Mouse (Mus musculus): ENCODE measurements at regions not wholly inside any gene's neighbourhood (a gene's known extent, or its start where the extent isn't known, plus 50 kb on each side); places are given as distances from the start of the nearest gene placed in this dataset.

GRCm38 (mm10) chr1:92275388-92275787 is 79.9 kb upstream of the Hdac4 start:
- ATAC-seq = no peak
- Histone ChIP-seq H3K4me3 (ENCODE audit: low read depth, low read length) (no peak overlapping the region), H3K36me3 (ENCODE audit: insufficient read depth, low read length) (no peaks in the 10 kb centered on the region), H3K4me2 (replicated peaks; ENCODE audit: low read depth, low read length) (no peak overlapping the region), H3K4me1 (ENCODE audit: insufficient read depth, low read depth, low read length) (no peaks in the 10 kb centered on the region), H3K27me3 (replicated peaks; ENCODE audit: insufficient read depth, low read length) (no peaks in the 10 kb centered on the region), H3K9ac (replicated peaks; ENCODE audit: low read depth) (no peak overlapping the region), H3K27ac (ENCODE audit: low read length) (no peak overlapping the region), H3K9me3 (ENCODE audit: low read length) (no peaks in the 10 kb centered on the region)
- no peak for DNase-seq (ENCODE audit: low spot score)
- 65% methylated on average over 1 of the region's 1 CpGs for WGBS
- TF ChIP-seq EP300 (IDR thresholded peaks at IDR 0.05) = no peak
- TF ChIP-seq CTCF (IDR thresholded peaks at IDR 0.05) = no peak

- no peak for ATAC-seq
- 79% methylated on average over 2 of the region's 2 CpGs for WGBS
- no peak for TF ChIP-seq EP300 (IDR thresholded peaks at IDR 0.05)
- no peak for TF ChIP-seq CTCF (IDR thresholded peaks at IDR 0.05)
- H3K36me3 ChIP-seq (ENCODE audit: insufficient read depth, low read length) = no peaks in the 10 kb centered on the region
- no peak overlapping the region for H3K4me2 ChIP-seq (replicated peaks; ENCODE audit: low read depth, low read length)
- no peak overlapping the region for H3K4me3 ChIP-seq (ENCODE audit: low read depth, low read length)
- H3K27me3 ChIP-seq (replicated peaks; ENCODE audit: insufficient read depth, low read length) = no peaks in the 10 kb centered on the region
- H3K27ac ChIP-seq (ENCODE audit: low read length) = no peak overlapping the region
- no peaks in the 10 kb centered on the region for H3K4me1 ChIP-seq (ENCODE audit: insufficient read depth, low read depth, low read length)
- no peaks in the 10 kb centered on the region for H3K9me3 ChIP-seq (ENCODE audit: low read length)
- DNase-seq (ENCODE audit: low spot score) = no peak
- no peak overlapping the region for H3K9ac ChIP-seq (replicated peaks; ENCODE audit: low read depth)
These were observed 78.3 kb upstream of the Hdac4 start for GRCm38 (mm10) chr1:92273760-92274159.

- no peak for TF ChIP-seq CTCF (IDR thresholded peaks at IDR 0.05)
- TF ChIP-seq EP300 (IDR thresholded peaks at IDR 0.05) = no peak
- no peaks in the 10 kb centered on the region for H3K9me3 ChIP-seq (ENCODE audit: low read length)
- no peak overlapping the region for H3K27ac ChIP-seq (ENCODE audit: low read length)
- H3K4me1 ChIP-seq (ENCODE audit: insufficient read depth, low read depth, low read length) = no peaks in the 10 kb centered on the region
- H3K4me3 ChIP-seq (ENCODE audit: low read depth, low read length) = no peak overlapping the region
- H3K27me3 ChIP-seq (replicated peaks; ENCODE audit: insufficient read depth, low read length) = no peaks in the 10 kb centered on the region
- H3K4me2 ChIP-seq (replicated peaks; ENCODE audit: low read depth, low read length) = no peak overlapping the region
- WGBS = 40% methylated on average over 9 of the region's 9 CpGs
- no peaks in the 10 kb centered on the region for H3K36me3 ChIP-seq (ENCODE audit: insufficient read depth, low read length)
- ATAC-seq (no peak), DNase-seq (ENCODE audit: low spot score) (no peak)
- H3K9ac ChIP-seq (replicated peaks; ENCODE audit: low read depth) = no peak overlapping the region
These were observed 76.3 kb upstream of the Hdac4 start for GRCm38 (mm10) chr1:92271676-92272291.

- no peaks in the 10 kb centered on the region for H3K36me3 ChIP-seq (ENCODE audit: insufficient read depth, low read length)
- no peak overlapping the region for H3K9ac ChIP-seq (replicated peaks; ENCODE audit: low read depth)
- TF ChIP-seq EP300 (IDR thresholded peaks at IDR 0.05) (no peak), CTCF (IDR thresholded peaks at IDR 0.05) (no peak)
- WGBS = 36% methylated on average over 6 of the region's 6 CpGs
- ATAC-seq = no peak
- H3K27ac ChIP-seq (ENCODE audit: low read length) = no peak overlapping the region
- H3K4me3 ChIP-seq (ENCODE audit: low read depth, low read length) = no peak overlapping the region
- no peaks in the 10 kb centered on the region for H3K9me3 ChIP-seq (ENCODE audit: low read length)
- no peak overlapping the region for H3K4me2 ChIP-seq (replicated peaks; ENCODE audit: low read depth, low read length)
- no peaks in the 10 kb centered on the region for H3K27me3 ChIP-seq (replicated peaks; ENCODE audit: insufficient read depth, low read length)
- H3K4me1 ChIP-seq (ENCODE audit: insufficient read depth, low read depth, low read length) = no peaks in the 10 kb centered on the region
- DNase-seq (ENCODE audit: low spot score) = no peak
These were observed 75.1 kb upstream of the Hdac4 start for GRCm38 (mm10) chr1:92270486-92271058.

GRCm38 (mm10) chr1:92269464-92269863 is 74.0 kb upstream of the Hdac4 start:
- no peaks in the 10 kb centered on the region for H3K4me1 ChIP-seq (ENCODE audit: insufficient read depth, low read depth, low read length)
- H3K4me2 ChIP-seq (replicated peaks; ENCODE audit: low read depth, low read length) = no peak overlapping the region
- ATAC-seq (no peak), DNase-seq (ENCODE audit: low spot score) (no peak)
- H3K9me3 ChIP-seq (ENCODE audit: low read length) = no peaks in the 10 kb centered on the region
- no peaks in the 10 kb centered on the region for H3K27me3 ChIP-seq (replicated peaks; ENCODE audit: insufficient read depth, low read length)
- H3K4me3 ChIP-seq (ENCODE audit: low read depth, low read length) = no peak overlapping the region
- WGBS = 68% methylated on average over 10 of the region's 10 CpGs
- no peak for TF ChIP-seq CTCF (IDR thresholded peaks at IDR 0.05)
- no peaks in the 10 kb centered on the region for H3K36me3 ChIP-seq (ENCODE audit: insufficient read depth, low read length)
- no peak overlapping the region for H3K27ac ChIP-seq (ENCODE audit: low read length)
- no peak overlapping the region for H3K9ac ChIP-seq (replicated peaks; ENCODE audit: low read depth)

GRCm38 (mm10) chr1:92264941-92265340 is 69.4 kb upstream of the Hdac4 start:
- Histone ChIP-seq H3K4me1 (ENCODE audit: insufficient read depth, low read depth, low read length) (no peaks in the 10 kb centered on the region), H3K9ac (replicated peaks; ENCODE audit: low read depth) (no peak overlapping the region), H3K36me3 (ENCODE audit: insufficient read depth, low read length) (no peaks in the 10 kb centered on the region), H3K9me3 (ENCODE audit: low read length) (no peaks in the 10 kb centered on the region), H3K4me2 (replicated peaks; ENCODE audit: low read depth, low read length) (no peak overlapping the region), H3K27me3 (replicated peaks; ENCODE audit: insufficient read depth, low read length) (no peaks in the 10 kb centered on the region), H3K4me3 (ENCODE audit: low read depth, low read length) (no peak overlapping the region), H3K27ac (ENCODE audit: low read length) (no peak overlapping the region)
- WGBS = 70% methylated on average over 4 of the region's 4 CpGs
- TF ChIP-seq EP300 (IDR thresholded peaks at IDR 0.05) (no peak), CTCF (IDR thresholded peaks at IDR 0.05) (peak; percentile 15; the same call in 1 of the 2 replicates)
- DNase-seq (ENCODE audit: low spot score) = no peak
- no peak for ATAC-seq

All from lung, postnatal 0 days (tissue).